ENCODE assay signal across 16 mouse cellular contexts in the genomic region with DNA sequence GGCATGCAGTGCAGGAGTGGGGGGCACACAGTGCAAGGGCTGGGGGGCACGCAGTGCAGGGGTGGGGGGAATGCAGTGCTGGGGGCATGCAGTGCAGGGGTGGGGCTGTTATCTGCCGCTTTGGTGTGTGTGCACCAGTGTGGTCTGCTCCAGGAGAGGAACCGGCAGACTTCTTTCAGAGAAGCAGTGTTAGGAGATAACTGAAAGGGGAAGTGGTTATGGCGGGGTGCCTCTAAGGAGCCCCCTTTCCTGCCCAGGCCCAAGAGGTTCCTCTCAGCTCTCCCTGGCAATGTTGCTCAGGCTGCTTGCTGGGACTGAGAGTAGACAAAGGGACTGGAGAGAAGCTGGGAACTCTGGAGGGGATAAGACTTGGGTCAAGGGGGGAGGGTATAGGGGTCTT. TPM values are rescaled to one million over a fixed set of nuclear protein-coding genes. Genes with fewer than 3 reads are reported as not detected.
DNase-seq lines count a peak whose midpoint lies in the region; ATAC-seq lines count a peak whose summit lies in the region.
"Had no signal": no experiment of that assay in that cellular context is flagged by ENCODE, and none has a peak within 500 bp of the region (broad histone marks: within the 10 kb centered on the region; RNA-seq: fewer than 3 reads in every experiment).

No protein-coding gene starts in this region.

- peaks cover 15% of the 10 kb centered on the region for H3K4me1 ChIP-seq in neural tube, embryonic 15.5 days
- H3K4me1 ChIP-seq in midbrain, embryonic 16.5 days (ENCODE audit: control insufficient read depth, insufficient read depth, low read length), result peaks cover 6% of the 10 kb centered on the region

- no peaks in the 10 kb centered on the region for H3K36me3 ChIP-seq in neural tube, embryonic 15.5 days
- no peaks in the 10 kb centered on the region for H3K36me3 ChIP-seq in midbrain, embryonic 16.5 days (ENCODE audit: control insufficient read depth, insufficient read depth, low read length)
- H3K36me3 ChIP-seq: embryonic facial prominence, embryonic 10.5 days had no signal

- peak; percentile 73 for ATAC-seq in common myeloid progenitor, adult 5-6 weeks (replicated peaks; ENCODE audit: low read depth, poor library complexity, severe bottlenecking)
- ATAC-seq in megakaryocyte progenitor cell, adult 5-6 weeks (replicated peaks; ENCODE audit: poor library complexity), result peak; percentile 62
- no peak for ATAC-seq in neural tube, embryonic 15.5 days (ENCODE audit: low FRiP score)
- no peak for ATAC-seq in midbrain, embryonic 16.5 days
- ATAC-seq: hindbrain, embryonic 16.5 days had no signal

- WGBS in neural tube, embryonic 15.5 days, result 75% methylated on average over 4 of the region's 4 CpGs
- 75% methylated on average over 3 of the region's 4 CpGs for WGBS in midbrain, embryonic 16.5 days

- no peak overlapping the region for H3K27ac ChIP-seq in neural tube, embryonic 15.5 days (replicated peaks)
- H3K27ac ChIP-seq in midbrain, embryonic 16.5 days (ENCODE audit: low read length), result no peak overlapping the region
- H3K27ac ChIP-seq: embryonic facial prominence, embryonic 10.5 days had no signal

- H3K27me3 ChIP-seq in neural tube, embryonic 15.5 days (replicated peaks), result peaks cover 36% of the 10 kb centered on the region
- H3K27me3 ChIP-seq in midbrain, embryonic 16.5 days (ENCODE audit: control insufficient read depth, insufficient read depth, low read depth, low read length), result peaks cover 33% of the 10 kb centered on the region

- H3K9me3 ChIP-seq in neural tube, embryonic 15.5 days (replicated peaks), result no peaks in the 10 kb centered on the region
- H3K9me3 ChIP-seq in midbrain, embryonic 16.5 days (replicated peaks; ENCODE audit: control insufficient read depth, low read length, poor library complexity, severe bottlenecking), result no peaks in the 10 kb centered on the region
- H3K9me3 ChIP-seq: embryonic facial prominence, embryonic 10.5 days had no signal

- peak; percentile 91 for DNase-seq in heart, adult 11 months
- DNase-seq in heart, postnatal 4 days, result no peak
- peak; percentile 73 for DNase-seq in thymus, postnatal 14 days
- no peak for DNase-seq in adrenal gland, postnatal 10 days
- DNase-seq: cerebellum, postnatal 10 days; kidney, adult 8-10 months; lung, embryonic 14.5 days; retina, postnatal 1 day had no signal

- no peak overlapping the region for H3K9ac ChIP-seq in neural tube, embryonic 15.5 days (replicated peaks)
- no peak overlapping the region for H3K9ac ChIP-seq in midbrain, embryonic 16.5 days (ENCODE audit: low read depth, low read length)
- H3K9ac ChIP-seq: lung, embryonic 14.5 days had no signal

- no peak overlapping the region for H3K4me2 ChIP-seq in neural tube, embryonic 15.5 days
- no peak overlapping the region for H3K4me2 ChIP-seq in midbrain, embryonic 16.5 days (ENCODE audit: low read length)
- H3K4me2 ChIP-seq: lung, embryonic 14.5 days; midbrain, embryonic 11.5 days had no signal

- no peak overlapping the region for H3K4me3 ChIP-seq in neural tube, embryonic 15.5 days (replicated peaks)
- no peak overlapping the region for H3K4me3 ChIP-seq in midbrain, embryonic 16.5 days (ENCODE audit: low read depth, low read length)
- H3K4me3 ChIP-seq: embryonic facial prominence, embryonic 10.5 days had no signal

RNA-seq across cellular contexts. Expression of a gene that starts 2.7 kb away (rescaled TPM):
- total RNA-seq in heart, postnatal 4 days (2021), result 1 to 10 TPM; 6.3 to 6.8 TPM
- total RNA-seq in common myeloid progenitor, adult 5-6 weeks (2017), result 4.9 and 7.2 TPM in 2 replicates
- total RNA-seq in megakaryocyte progenitor cell, adult 5-6 weeks (2015), result 3.6 and 4.6 TPM in 2 replicates
- 0.87 and 6.1 TPM in 2 replicates for total RNA-seq in megakaryocyte progenitor cell, adult 5-6 weeks (2017)
- polyA plus RNA-seq in neural tube, embryonic 15.5 days (2015; fragmentation: Nextera tagmentation; extraction: Ambion mirVana), result 3.0 and 4.0 TPM in 2 replicates
- polyA plus RNA-seq in midbrain, embryonic 16.5 days (2015; fragmentation: Nextera tagmentation; extraction: Ambion mirVana), result 2.8 TPM in 2 replicates
- 10 to 100 TPM; 17.2 to 36.7 TPM for total RNA-seq in adrenal gland, postnatal 10 days (2021)

RNA-seq across cellular contexts. Expression of a gene that starts 25.0 kb away (rescaled TPM):
- total RNA-seq in heart, postnatal 4 days (2021), result under 1 TPM; 0.48 to 0.79 TPM
- 0.87 and 3.0 TPM in 2 replicates for total RNA-seq in common myeloid progenitor, adult 5-6 weeks (2017)
- total RNA-seq in megakaryocyte progenitor cell, adult 5-6 weeks (2015), result 1.9 and 2.0 TPM in 2 replicates
- total RNA-seq in megakaryocyte progenitor cell, adult 5-6 weeks (2017), result 3.9 and 5.2 TPM in 2 replicates
- polyA plus RNA-seq in neural tube, embryonic 15.5 days (2015; fragmentation: Nextera tagmentation; extraction: Ambion mirVana), result 0.20 and 6.0 TPM in 2 replicates
- polyA plus RNA-seq in midbrain, embryonic 16.5 days (2015; fragmentation: Nextera tagmentation; extraction: Ambion mirVana), result 0.16 and 0.25 TPM in 2 replicates
- 1 to 10 TPM; 5.2 to 6.3 TPM for total RNA-seq in adrenal gland, postnatal 10 days (2021)

RNA-seq across cellular contexts. Expression of a gene that starts 25.6 kb away (rescaled TPM):
- total RNA-seq in heart, postnatal 4 days (2021), result under 1 TPM; 0.20 to 0.45 TPM
- not detected in 2 replicates for total RNA-seq in common myeloid progenitor, adult 5-6 weeks (2017)
- total RNA-seq in megakaryocyte progenitor cell, adult 5-6 weeks (2015), result not detected in 2 replicates
- total RNA-seq in megakaryocyte progenitor cell, adult 5-6 weeks (2017), result 0.08 TPM in 1 of 2 replicates, not detected in the other
- polyA plus RNA-seq in neural tube, embryonic 15.5 days (2015; fragmentation: Nextera tagmentation; extraction: Ambion mirVana), result 1.3 and 2.5 TPM in 2 replicates
- 1.5 and 2.0 TPM in 2 replicates for polyA plus RNA-seq in midbrain, embryonic 16.5 days (2015; fragmentation: Nextera tagmentation; extraction: Ambion mirVana)
- total RNA-seq in adrenal gland, postnatal 10 days (2021), result under 1 TPM; 0.36 to 0.99 TPM
- total RNA-seq: gastrocnemius, adult 8-10 months had no signal
- polyA plus RNA-seq: lung, embryonic 14.5 days had no signal

RNA-seq across cellular contexts. Expression of a gene that starts 26.0 kb away (rescaled TPM):
- total RNA-seq in heart, postnatal 4 days (2021), result not detected
- total RNA-seq in common myeloid progenitor, adult 5-6 weeks (2017), result not detected in 2 replicates
- total RNA-seq in megakaryocyte progenitor cell, adult 5-6 weeks (2015), result not detected in 2 replicates
- not detected in 2 replicates for total RNA-seq in megakaryocyte progenitor cell, adult 5-6 weeks (2017)
- 2.6 and 3.9 TPM in 2 replicates for polyA plus RNA-seq in neural tube, embryonic 15.5 days (2015; fragmentation: Nextera tagmentation; extraction: Ambion mirVana)
- 3.8 and 4.1 TPM in 2 replicates for polyA plus RNA-seq in midbrain, embryonic 16.5 days (2015; fragmentation: Nextera tagmentation; extraction: Ambion mirVana)
- 1 to 10 TPM; 2.2 to 2.4 TPM for total RNA-seq in adrenal gland, postnatal 10 days (2021)

RNA-seq across cellular contexts. Expression of a gene that starts 39.7 kb away (rescaled TPM):
- 10 to 100 TPM; 35.1 to 35.6 TPM for total RNA-seq in heart, postnatal 4 days (2021)
- total RNA-seq in common myeloid progenitor, adult 5-6 weeks (2017), result 20.4 and 21.7 TPM in 2 replicates
- total RNA-seq in megakaryocyte progenitor cell, adult 5-6 weeks (2015), result 43.2 and 50.8 TPM in 2 replicates
- total RNA-seq in megakaryocyte progenitor cell, adult 5-6 weeks (2017), result 17.4 TPM in 2 replicates
- polyA plus RNA-seq in neural tube, embryonic 15.5 days (2015; fragmentation: Nextera tagmentation; extraction: Ambion mirVana), result 115 and 117 TPM in 2 replicates
- 111 and 121 TPM in 2 replicates for polyA plus RNA-seq in midbrain, embryonic 16.5 days (2015; fragmentation: Nextera tagmentation; extraction: Ambion mirVana)
- 10 to 100 TPM; 49.5 to 54.8 TPM for total RNA-seq in adrenal gland, postnatal 10 days (2021)

Comparison
In these comparisons a context has a peak if more than half of its experiments do, and no peak if none do; other contexts are left out.
1. DNase-seq: peak in heart, adult 11 months (single experiment) and thymus, postnatal 14 days (single experiment); none in heart, postnatal 4 days (single experiment) and adrenal gland, postnatal 10 days (single experiment).
2. ATAC-seq: peak in common myeloid progenitor, adult 5-6 weeks (single experiment) and megakaryocyte progenitor cell, adult 5-6 weeks (single experiment); none in neural tube, embryonic 15.5 days (single experiment) and midbrain, embryonic 16.5 days (single experiment).